Mouse (Mus musculus): Measurements from ENCODE around the gene Hes2. TPM values are rescaled to one million over a fixed set of nuclear protein-coding genes. Genes with fewer than 3 reads are reported as not detected.
A peak's percentile ranks its signal among the peaks of the same experiment; 100 is the strongest.

The Hes2 gene
- total RNA-seq (2021): not detected
- long read RNA-seq, experiment 1: 0 reads
- long read RNA-seq, experiment 2: 0 reads

DNA sequence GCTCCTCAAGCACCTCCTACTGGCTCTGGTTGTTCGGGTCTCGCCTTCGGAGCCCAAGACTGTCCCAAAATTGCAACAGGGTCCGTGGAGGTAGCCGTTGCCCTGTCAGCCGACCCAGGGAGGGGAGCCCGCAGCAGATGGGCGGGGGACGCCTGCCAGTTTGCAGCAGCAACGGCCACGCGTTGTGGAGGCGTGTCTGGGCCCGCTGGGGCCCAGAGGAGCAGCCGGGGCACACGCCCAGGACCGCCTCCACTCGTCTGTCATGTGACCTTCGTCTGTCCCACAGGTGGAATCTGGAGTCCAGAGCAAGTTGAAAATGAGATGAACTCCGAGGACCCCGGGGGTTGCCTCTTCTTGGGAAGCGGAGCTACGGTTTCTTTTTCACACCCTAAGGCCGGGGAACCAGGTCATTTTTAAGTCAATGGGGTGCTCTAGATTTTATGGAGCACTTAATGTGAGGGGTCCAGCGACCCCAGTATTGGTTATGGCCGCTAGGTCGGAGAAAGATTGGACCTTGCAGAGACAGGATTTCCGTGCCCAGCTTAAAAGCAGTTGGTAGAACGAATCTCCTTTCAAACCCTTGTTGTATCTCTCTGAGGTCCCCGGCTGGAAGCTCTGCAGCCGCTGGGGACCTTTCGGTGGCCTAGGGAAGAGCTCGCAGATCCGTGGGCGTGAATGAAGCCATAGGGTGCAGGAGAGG is at the start of gene Hes2:
Gene Hes2, plus strand, starts transcription at position 283 of the 700 bp plus-strand sequence.
- DNase-seq: no peak
- intact Hi-C loops (cut with DNase I): no loop called here

DNA sequence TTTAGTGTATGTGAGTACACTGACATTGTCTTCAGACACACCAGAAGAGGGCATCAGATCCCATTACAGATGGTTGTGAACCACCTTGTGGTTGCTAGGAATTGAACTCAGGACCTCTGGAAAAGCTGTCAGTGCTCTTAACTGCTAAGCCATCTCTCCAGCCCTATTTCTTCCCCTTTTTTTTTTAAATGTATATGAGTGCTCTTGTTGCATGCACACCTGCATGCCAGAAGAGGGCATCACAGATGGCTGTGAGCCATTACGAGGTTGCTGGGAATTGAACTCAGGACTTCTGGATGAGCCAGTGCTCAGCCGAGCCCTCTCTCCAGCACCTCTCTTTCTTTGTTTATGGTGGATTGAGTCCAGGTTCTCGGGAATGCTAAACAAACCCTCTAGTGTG is 49.2 kb upstream of the Hes2 start:
- intact Hi-C loops (cut with DNase I): no loop called here
- no peak for DNase-seq

- DNase-seq: no peak
- intact Hi-C loops (cut with DNase I): no loop called here
Measured at GRCm38 (mm10) chr4:152110689-152111088, 48.0 kb upstream of the Hes2 start.

DNA sequence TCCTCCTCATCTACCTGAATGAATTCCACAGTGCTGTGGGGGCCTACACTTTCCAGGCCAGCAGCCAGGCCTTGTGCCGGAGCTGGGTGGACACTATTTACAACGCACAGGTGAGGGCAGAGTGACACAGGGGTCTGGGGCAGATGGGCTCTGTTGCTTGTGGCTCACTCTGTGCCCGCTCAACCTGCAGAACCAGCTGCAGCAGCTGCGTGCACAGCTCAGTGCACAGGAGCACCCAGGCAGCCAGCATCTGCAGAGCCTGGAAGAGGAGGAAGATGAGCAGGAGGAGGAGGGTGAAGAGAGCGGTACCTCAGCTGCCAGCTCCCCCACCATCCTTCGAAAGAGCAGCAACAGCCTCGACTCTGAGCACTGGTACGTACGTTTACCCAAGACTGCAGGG is 46.3 kb upstream of the Hes2 start:
- intact Hi-C loops (cut with DNase I): no loop called here
- no peak for DNase-seq

DNA sequence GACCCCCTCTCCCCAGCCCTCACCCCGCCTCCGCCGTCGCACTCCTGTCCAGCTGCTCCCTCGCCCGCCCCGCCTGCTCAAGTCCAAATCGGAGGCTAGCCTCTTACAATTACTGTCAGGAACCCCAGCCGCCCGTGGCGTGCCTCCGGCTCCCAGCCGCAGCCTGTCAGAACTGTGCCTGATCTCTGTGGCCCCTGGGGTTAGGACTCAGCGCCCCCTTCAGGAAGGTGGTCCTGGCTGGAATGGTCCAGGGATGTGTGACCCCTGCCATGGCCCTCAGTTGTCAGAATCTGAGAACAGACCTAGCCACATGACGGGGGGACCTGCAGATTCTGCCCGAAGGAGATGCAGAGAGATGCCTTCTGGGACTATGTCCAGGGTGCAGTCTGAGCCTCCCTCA is 44.6 kb upstream of the Hes2 start:
- no peak for DNase-seq
- intact Hi-C loops (cut with DNase I): no loop called here

GRCm38 (mm10) chr4:152115921-152116612 is 42.6 kb upstream of the Hes2 start, which contains the start of gene Tnfrsf25:
Gene Tnfrsf25 (plus strand): TSS chr4:152115934.
- intact Hi-C loops (cut with DNase I): no loop called here
- DNase-seq: no peak

DNA sequence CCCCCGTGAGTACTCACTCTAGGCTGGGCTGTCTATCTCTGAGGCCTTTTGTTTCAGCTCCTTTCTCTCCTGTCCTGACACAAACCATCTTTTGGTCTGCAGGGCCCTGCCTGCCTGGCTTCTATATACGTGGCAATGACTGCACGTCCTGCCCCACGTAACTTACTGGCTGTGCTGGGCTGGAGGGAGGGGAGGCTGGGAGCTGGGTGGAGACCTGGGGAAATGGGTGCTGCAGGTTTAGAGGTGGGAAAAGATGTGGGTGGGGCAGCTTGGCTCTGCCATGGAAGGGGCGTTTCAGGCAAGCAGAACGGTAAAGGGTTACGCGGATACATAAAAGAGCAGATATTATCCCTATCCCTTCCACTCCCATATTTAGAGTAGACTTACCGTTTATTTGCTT is 41.1 kb upstream of the Hes2 start:
- DNase-seq: no peak
- intact Hi-C loops (cut with DNase I): no loop called here

GRCm38 (mm10) chr4:152119396-152120292 is 39.0 kb upstream of the Hes2 start:
- DNase-seq: no peak
- intact Hi-C loops (cut with DNase I): no loop called here

DNA sequence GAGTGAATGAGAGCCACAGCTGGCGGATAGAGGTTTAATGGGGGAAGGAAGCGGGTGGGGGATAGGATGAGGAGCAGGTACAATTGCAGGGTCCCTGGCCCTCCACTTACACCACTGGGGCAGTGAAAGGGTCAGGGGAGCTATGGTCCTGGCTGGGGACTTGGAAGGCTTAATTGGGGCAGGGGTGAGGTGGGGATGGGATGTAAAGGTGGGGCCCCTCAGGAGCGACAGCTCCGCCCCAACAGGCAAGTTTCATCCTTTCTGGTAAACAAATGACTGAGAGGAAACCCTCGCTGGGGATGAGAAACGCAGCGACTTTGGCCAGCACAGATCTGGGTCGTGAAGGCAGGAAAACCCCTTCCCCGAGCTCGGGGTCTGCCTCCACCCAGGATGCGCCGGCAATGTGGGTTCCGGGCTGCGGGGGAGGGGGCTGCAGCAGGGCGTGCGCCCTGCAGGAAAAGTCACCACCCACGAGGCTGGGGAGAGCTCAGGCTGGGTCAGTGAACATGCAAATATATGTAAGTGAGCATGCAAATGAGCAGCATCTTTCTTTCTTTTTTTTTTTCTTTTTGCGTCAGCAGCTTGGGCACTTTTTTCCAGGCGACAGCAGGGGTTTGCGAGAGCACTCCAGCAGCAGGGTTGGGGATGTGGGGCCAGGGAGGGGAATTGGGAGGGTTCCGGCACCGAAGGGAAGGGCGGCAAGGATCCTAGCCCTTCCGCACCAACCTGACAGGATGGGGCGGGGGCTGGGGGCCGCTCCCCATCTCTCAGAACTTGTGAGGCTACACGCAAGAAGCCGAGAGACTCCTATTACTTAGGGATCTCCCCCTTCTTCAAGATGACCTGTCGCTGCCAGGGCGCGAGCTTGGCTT is 38.1 kb upstream of the Hes2 start:
- intact Hi-C loops (cut with DNase I): no loop called here
- DNase-seq: no peak

DNA sequence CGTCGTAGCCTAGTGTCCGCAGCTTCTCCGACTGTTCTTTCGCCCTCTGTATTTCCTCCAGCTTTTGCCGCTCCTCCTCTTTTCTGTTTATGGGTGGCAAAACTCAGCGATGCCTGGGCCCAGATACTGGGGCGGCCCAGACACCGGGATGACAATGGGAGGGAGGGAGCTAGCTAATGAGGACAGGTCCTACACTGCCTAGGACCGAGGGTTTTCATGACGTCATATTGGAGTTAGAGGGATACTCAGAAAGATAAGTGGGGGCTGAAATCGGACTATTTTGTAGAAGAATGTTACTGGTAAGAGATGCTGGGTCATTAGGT is 37.5 kb upstream of the Hes2 start:
- no peak for DNase-seq
- intact Hi-C loops (cut with DNase I): no loop called here

DNA sequence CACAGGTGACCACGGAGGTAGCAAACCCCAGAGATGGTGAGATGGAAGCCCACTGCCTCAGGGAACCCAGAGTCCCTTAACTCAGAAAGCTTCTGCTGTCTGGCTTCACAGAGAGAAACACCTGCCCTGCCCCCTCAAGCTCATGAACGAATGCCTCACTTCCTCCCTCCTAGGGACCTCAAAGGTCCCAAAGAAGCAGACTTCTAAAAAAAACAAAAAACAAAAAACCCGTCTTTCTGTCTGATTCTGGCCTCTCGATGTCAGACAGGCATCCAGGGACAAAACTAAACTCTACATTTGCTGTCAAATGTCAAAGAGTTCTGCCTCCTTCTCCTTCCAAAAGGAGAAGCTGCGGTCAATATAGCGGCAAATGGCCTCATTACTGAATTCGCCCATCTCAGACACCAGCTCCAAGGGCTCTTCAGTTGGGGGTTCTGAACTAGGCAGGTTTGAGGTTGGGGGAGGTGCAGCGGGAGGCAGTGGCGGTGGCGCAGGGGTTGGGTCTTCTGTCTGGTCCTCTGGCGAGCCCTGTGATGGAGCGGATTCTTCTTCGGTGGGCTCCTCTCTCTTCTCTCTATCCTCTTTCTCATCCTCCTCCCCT is 34.2 kb upstream of the Hes2 start:
- no peak for DNase-seq

GRCm38 (mm10) chr4:152125161-152126025 is 33.3 kb upstream of the Hes2 start:
- DNase-seq: peak; percentile 59 to 60
- intact Hi-C loops (cut with DNase I): no loop called here

More for the DNA sequence above, 34.2 kb upstream of the Hes2 start:
- intact Hi-C loops (cut with DNase I): no loop called here

GRCm38 (mm10) chr4:152126026-152126920 is 32.4 kb upstream of the Hes2 start:
- intact Hi-C loops (cut with DNase I): no loop called here
- DNase-seq: no peak

DNA sequence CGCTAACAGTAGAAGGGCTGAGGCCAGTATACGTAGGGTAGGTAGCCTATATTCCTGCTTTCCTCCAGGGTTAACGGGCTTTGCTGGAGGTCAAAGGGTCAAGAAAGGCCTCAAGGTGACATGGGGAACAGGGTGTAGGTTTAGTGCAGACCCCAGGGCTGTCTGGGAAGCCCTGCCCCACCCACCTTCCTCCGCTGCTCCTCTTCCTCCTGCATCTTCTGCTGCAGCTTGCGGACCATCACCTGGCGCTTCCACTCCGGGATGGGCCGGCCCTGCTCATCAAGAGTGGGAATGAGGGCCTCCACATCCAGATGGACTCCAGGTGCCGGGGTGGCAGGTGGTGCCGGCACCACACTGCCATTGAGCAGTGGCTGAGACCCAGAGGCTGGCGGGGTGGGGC is 30.8 kb upstream of the Hes2 start:
- intact Hi-C loops (cut with DNase I): no loop called here
- DNase-seq: no peak

DNA sequence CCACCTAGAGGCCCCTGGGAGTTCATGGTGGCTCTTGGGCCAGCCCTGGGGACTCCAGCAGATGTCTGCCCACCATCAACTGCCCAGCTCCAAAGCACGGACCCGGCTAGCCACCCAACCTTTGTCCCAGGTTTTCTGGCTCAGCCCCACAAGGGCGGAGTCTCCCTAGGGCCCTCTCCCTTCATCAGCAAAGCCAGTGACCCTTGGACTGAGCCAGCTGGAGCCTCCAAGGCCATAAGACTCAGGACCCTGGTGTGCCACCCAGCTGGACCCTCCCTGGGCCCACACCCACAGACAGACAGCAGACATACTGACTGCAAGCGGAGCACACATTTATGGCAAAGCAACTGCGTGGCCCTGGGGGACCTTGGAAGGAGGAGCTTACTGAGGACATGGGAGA is 29.9 kb upstream of the Hes2 start:
- intact Hi-C loops (cut with DNase I): no loop called here
- DNase-seq: no peak

- DNase-seq: no peak
- intact Hi-C loops (cut with DNase I): no loop called here
Measured at GRCm38 (mm10) chr4:152129395-152129930, 29.2 kb upstream of the Hes2 start.

GRCm38 (mm10) chr4:152130771-152131653 is 27.7 kb upstream of the Hes2 start:
- intact Hi-C loops (cut with DNase I): no loop called here
- DNase-seq: peak; percentile 51 to 58

All from gastrocnemius, postnatal 36 days (tissue).